Mouse (Mus musculus) mouse embryonic stem cell (cell line): ENCODE data around the gene Neil3.

Experiments
- in situ Hi-C, 2 experiments: fragments of 300-500 bp; cut with MboI; formaldehyde crosslinking; loops; 1 replicate in 1 of 2; 3 replicates in 1 of 2; pipeline ENCODE4 v1.14.3; 2019 to 2020; ENCODE audit warnings: low sequenced_read_pairs in 2 of 2, low pct_unique_long_range_greater_than_20kb in 1 of 2, mixed read lengths in 1 of 2; ENCODE audit not compliant: unreplicated experiment in 1 of 2

The Neil3 gene

DNA sequence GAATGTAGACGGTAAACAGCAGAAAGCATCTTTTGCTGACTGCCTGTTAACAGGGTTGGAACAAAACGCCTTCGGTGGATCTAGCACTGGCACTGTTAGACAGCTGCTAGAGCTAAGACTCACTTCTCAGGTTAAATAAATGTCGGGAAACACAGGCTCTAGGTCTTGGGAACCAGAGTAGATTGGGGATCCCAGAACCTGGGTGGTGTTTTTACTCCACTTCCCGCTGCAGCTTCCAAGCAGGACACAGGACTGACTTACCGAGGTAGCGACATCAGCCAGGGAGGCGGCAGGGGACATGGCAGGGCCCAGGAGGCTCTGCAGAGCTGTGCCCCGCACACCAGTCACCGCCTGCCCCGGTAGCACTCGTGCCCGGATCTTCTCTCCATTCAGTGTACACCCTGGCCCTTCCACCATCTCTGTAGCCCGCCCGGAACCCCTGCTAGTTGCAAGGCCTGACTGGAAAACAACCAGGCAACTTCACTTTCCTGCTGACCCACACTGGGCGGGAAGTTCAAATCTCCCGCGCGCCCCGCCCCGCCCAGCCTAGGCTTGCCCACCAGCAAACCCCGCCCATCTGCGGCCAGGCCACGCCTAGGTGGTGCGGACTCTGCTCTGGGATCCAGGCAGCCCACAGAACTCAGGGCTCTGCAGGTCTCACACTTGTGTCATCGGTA, at the start of gene Neil3:
Gene Neil3 (minus strand): TSS at position 571 of the 677 bp plus-strand sequence.
- in situ Hi-C loops = no loop called here

DNA sequence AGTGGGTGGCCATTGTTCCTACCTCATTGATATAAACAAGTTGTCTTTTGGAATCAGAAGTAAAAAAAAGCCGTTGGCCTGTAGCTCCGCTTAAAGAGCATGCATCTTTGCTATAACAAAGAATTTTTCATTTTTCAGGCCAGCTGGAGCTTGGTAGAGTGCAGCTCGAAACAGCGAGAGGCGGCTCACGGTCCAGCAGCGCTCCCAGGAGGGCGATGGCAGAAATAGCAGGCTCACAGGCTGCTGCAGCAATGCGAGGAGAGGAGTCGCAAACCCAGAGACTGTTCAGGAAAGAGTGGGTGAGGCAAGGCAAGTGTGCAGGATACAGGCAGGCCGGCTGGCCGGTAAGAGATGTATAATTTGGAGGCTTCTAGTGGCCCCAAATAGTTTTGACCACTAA, 42.0 kb upstream of the Neil3 start:
- in situ Hi-C loops = no loop called here

DNA sequence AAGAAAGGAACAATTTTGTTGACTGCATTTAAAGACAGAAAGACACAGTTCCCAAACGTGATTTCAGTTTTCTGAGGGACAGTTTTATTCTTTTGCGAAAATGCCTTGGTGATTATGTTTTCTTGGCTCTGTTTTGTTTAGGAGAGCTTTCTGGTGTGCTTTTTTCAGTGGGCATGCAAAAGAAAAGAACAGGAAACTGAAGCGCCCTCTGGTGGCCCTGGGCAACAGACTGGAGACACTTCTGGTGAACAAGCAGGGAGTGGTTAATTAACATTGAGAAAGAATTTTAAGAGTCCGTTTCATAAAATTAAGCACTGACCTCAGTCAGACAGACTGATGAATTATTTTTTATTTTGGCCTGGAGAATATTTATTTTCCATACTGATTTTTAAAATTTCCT, 25.1 kb upstream of the Neil3 start:
- in situ Hi-C loops = no loop called here

DNA sequence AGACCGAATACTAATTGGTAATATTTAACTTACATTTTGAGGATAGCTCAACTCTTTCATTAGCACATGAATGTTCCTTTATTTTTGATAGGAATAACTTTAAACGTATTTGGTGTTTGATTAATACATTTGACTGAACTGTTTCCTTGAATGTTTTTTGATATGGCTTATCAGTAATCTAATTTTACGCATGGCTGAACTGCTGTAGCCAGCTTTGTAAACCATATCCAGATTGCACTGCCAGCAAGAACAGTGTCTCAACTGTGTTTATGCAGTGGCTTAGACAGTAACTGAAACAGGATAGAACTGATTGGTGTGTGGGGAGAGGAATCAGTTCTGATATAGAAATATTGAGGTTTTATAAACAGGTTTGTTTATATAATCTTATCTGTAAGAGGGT, 22.6 kb upstream of the Neil3 start:
- in situ Hi-C loops = no loop called here

DNA sequence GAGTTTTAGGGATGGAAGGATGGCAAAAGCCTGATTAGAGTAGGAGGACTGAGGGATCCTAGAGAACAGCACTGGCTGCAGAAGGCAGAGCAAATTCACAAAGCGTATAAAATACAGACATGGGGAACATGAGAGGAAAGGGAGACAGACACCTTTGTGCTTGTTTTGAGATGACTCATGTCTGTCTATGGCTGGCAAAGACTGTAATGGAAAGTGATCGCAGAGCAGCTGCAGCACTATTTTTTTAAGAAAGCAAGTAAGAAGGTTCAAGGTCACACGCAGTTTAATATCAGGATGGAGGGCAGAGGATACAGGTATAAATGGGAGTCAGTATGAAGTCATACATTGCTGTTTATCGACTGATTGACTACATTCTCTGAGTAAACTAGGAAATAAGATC, 8.2 kb downstream of the Neil3 start:
- in situ Hi-C loops = no loop called here

DNA sequence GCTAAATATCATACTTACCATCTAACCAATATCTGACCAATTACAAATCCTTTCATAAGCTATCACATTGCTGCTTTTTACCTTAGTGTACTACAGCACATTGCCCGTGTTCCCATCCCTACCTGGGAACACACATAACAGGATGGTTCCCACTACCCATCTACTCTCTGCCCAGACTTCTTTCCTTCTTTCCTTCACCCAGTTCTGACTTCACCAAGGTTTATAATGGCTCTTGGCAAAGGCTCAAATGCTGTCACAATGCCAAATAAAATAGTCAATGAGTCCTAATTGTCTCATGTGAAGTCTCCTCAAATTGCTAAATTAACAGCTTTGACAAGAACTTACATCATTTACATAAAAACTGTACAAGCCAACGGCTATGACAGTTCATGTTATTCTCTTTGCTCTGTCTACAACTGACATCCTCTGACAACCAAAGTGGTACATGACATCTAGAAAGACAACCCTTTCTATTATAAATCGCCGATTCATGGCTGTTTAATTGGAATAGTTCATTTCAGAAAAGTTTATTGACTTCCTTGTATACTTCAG, 9.9 kb downstream of the Neil3 start:
- in situ Hi-C loops = no loop called here

DNA sequence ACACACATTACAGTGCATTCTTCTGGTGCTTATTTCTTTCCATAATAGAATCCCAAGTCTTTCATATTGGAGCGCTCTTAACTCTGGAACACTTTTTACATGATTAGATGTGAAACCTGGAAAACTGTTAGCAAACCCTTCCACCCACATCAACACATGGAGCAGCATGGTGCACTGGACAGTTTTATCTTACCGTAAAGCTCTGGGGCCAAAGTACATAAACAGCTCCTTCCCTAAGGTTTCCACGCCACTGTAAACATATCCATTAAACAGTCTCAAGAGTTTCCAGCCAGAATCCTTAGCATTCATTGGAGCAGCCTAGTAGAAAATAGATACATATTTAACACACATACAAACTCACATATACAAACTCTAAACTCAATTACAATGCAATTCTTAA, 15.4 kb downstream of the Neil3 start:
- in situ Hi-C loops = no loop called here

DNA sequence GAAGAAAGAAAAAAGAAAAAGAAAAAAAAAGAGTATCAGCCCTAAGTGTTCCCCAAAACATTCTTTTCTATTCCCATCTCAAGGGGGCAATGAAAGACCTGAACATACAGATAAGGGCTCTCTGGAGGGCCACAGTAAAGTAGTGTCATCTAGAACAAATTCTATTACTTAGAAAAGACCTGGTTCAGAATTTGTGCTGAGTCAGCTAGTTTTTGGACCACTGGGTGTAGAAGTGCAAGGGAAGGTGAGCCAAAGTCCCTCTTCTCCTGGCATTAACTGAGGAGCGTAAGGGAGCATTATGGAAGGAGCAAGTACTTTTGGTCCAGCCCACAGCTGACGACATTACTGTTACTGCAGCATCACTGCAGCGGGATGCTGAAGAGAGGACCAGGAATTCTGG, 19.7 kb downstream of the Neil3 start:
- in situ Hi-C loops = no loop called here

DNA sequence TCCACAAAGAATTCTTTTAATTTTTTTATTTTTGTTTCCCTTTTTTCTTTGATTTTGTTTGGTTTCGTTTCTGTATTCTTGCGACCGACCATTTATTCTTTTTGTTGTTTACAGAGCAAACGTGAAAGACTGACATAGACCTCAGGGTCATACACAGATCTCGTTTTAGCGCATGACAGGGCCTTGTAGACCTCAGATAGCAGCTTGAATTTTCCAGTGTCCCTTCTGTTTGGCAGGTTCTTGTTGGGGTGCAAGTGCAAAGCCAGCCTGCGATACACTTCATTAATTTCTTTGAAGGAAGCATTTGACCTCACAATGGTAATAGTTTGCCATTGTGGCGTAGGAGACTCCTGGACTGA, 24.6 kb downstream of the Neil3 start:
- in situ Hi-C loops = no loop called here

DNA sequence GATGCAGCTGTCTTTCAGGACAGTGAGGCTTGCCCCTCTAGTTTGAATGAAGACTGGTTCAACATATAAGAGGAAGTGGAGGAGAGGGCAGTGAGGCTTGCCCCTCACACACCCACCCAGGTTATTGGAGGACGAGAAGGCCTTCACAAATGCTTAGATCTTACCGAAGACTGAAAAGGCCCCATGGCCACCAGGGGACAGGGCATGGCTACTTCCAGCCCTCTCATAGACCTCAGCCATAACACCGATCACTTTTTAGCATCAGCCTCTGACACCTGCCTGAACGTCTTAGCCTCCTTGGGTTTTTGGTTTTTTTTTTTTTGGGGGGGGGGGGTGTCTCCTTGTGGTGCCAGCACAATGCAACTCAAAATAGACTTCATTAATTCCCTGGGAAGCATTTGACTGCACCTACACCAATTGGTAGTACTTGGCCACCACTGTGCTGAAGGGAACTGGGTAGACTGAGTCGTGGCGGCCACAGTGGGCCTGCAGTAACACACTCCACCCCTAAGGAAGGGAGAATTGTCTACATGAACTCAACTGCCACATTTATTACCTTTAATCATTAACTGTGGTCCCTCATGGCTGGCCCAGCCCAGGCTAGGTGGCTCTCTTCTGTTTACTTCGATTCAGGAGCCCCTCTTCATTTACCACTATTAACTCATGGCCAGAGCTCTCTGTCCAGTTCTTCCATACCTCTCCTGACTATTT, 25.1 kb downstream of the Neil3 start:
- in situ Hi-C loops = no loop called here

DNA sequence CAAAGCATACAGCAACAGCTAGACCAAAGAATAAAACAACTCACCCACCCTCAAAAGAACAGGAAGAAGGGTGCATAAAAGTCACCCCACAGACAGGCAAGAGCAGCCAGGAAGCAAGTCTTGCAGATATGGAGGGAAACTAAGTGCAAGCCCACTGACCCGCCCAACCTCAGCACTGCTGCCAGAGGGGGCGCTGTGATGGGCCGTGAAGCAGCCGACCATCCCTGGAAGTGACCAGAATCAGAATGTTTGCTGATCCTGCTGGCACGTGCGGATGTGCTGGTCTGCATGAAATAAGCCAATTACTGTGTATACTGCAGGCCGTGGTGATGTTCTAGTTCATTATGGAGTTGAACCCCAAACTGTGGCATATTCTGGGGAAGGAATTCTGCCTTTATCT, 26.6 kb downstream of the Neil3 start:
- in situ Hi-C loops = no loop called here

DNA sequence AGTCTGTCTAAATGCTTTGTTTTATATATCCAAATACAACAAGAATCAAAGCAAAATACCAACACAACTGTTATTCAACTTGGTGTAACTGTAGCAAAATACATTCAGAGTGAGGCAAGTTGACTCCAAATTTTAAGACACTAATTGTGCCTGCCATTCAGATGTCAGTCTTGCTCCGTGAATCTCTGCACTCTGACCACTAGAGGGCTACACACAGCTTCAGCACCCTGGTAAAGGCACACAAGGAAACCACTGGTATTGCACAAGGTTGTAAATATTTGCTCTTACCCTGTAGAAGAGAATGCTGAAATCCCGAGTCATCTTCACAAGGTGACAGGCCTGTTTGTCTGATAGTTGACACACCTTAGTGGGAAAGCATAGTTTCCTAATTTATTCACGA, 31.8 kb downstream of the Neil3 start:
- in situ Hi-C loops = no loop called here

DNA sequence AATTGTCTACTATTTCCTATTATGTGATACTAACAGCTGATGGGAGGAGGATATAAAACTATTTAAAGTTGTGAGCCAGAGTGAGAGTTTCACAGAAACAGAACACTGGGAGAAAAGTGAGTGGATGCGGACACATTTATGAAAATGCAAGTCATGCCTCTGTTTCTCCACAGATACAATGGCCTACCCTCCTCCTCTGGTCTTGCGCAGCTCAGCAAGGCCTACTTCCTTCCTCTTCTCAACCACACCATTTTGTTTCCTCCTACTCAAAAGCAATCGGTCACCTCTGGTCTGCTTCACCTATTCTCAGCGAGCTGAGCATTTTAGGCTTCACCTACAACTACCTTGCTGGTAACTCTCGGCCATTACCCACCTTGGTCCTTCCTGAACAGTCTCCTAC, 34.0 kb downstream of the Neil3 start:
- in situ Hi-C loops = no loop called here

DNA sequence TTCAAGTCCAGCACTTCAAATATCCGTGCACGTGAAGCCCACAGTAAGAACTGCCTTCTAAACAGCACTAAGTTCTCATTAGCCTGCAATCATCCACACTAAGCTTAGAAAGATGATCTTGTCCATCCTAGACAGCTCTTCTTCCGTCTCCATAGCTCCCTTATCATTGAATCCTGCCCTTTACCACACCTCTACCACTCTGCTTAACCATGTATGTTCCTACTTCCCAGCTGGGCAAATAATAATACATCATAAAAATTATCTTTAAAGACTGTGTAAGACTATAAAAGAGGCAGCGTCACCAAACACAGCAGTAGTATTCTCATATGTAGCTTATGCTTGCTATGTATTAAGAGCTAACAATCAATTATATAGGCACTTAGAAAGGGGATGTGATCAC, 35.2 kb downstream of the Neil3 start:
- in situ Hi-C loops = no loop called here

DNA sequence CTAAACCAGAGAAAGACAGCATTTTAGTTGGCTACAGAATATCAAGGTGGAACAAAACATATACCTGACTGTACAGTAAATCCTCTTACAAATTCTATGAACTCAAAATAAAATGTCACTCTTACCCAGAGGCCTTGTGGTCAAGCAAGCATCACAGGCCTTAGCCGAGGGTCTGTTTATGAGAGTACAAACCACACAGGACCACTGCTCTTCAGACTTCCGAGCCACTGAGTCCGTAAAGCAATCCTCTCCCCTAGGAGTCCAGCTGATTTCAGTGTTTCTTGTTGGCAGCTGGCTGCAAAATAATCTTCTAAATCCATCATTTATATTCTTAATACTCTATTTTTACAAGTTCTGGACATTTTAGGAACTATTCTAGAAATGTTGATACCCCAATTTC, 38.0 kb downstream of the Neil3 start:
- in situ Hi-C loops = no loop called here

DNA sequence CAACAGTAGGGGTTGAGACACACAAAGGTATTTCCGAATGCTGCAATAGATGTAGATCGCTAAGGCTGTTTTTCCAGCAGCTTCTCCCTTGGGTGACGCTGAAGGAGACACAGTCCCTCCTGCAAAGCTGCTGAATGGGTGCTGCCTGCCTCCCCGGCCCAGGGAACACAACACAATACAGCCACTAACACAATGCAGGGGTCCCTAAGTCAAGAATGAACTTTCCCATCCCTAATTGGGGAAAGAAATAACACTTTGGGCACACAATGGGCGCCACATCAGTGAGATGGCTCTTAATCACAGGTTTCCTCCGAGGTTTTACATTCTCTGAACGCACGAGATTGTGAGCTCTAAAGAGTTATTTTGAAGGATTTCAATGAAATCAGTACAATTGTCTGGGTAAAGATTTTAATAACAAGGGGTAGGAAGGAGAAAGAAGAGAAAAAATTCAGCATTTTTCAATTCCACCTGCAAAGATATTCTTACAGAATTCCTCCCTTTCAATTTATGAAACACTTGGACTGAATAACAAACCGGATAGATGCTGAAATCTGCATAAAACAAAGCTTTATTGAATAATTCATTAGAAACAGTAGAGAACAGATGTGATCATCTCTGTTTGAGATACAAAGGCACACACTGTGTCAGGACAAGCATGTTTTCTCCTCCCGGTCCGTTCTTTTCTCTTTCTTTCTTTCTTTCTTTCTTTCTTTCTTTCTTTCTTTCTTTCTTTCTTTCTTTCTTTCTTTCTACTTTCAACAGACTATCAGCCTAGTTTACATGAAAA, 38.6 kb downstream of the Neil3 start:
- in situ Hi-C loops = no loop called here

DNA sequence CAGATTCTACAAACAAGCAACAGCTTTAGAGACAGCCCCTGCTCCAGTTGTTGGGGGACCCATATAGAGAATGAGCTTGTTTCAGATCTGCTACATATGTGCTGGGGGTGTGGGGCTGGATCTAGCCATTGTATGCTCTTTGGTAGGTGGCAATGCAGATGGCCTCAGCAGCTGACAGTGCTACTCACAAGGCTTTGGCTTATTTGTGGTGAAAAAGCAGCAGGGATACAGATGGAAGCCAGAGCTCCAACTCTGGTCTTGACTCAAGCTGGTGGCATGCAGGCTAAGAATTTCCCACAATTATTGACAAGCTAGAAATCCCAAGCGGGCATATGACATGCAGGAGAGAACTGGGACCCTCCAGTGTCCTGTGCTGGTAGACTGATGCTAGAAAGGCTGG, 40.8 kb downstream of the Neil3 start:
- in situ Hi-C loops = no loop called here

DNA sequence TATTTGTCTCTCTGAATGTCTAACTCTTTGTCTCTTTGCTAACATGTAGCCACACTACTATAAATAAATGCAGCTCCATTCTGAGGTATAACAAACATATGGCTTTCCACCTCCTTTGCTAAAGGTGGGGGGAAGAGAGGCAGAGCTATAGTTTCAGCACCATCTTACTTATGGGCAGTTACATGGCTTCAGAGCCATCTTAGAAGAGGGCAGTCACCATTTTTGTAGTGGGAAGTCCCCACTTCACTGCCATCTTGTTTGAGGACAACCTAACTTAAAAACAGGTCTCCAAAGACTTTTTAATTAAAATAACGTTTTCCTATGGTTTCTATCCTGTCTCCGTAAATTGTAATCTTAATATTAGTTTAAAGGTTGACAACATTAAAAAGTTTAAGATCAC, 47.1 kb downstream of the Neil3 start:
- in situ Hi-C loops = no loop called here

DNA sequence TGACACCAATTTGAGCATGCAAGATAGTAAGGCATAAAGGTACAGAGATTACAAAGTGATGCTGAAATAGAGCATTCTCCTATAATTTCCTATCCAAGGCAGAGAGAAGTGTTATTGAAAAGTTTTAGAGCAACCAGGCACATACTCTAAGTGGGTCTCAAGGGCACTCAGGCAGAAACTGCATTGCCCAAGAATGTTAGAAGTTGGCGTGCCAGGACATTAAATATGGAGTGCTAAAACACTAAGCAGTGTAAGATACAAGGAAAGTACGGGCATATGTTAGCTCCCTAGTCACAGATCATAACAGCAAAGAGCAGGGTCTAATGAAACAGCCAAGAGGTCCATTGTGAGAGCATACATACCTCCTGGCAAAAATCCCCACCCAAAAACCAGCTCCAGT, 65.3 kb downstream of the Neil3 start:
- in situ Hi-C loops = no loop called here
